Mouse (Mus musculus) cerebellum, adult 18-20 months (tissue): ENCODE measurements around the gene Cntn5.
A peak's percentile ranks its signal among the peaks of the same experiment; 100 is the strongest.

ENCODE experiments used
- DNase-seq, 2 experiments: peaks; one replicate each; pipeline ENCODE4 v3.0.0; 2021

The Cntn5 gene

GRCm38 (mm10) chr9:10904616-10905363 is at the start of gene Cntn5:
TSS of gene Cntn5 (minus strand) at chr9:10904775.
- DNase-seq, result peak; percentile 18 to 39

GRCm38 (mm10) chr9:10950470-10950869 is 45.9 kb upstream of the Cntn5 start:
- DNase-seq, result no peak

DNA sequence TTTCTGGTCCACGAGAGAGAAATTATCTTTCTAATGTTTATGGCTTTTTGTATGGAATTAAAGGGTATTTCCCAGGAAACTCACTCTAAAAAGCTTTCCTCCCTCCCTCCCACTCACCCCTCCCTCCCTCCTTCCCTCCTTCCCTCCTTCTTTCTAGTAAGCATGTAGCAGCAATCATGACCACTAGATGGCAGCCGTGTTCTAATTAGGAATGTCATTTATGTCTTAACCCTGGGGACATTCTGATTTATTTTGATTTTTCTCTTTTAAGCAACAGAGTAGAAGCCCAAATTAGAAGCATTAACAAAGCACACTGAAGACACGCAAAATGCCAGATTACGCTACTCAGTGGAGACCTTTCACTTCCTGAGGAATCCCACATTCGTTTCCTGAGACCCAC is 5.0 kb upstream of the Cntn5 start:
- peak; percentile 62 to 72 for DNase-seq

DNA sequence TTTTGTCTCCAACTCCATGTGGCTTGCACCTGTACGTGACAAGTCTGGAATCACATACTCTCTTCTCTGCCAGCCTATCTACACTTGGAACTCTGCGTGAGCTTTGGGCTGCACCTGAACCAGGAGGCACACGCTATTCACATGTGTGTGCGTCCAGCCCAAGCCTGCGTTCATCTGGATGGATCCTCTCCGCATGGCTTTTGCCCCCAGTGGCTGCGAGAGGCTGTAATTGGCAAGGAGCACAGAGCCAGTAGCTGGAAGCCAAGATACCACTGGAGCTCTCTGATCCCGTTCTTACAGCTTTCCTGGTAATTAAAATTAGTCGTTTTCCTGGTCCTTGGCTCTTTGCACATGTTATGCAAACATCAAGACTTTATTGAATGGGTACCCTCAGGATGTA is 1.1 kb upstream of the Cntn5 start:
- DNase-seq, result no peak

DNA sequence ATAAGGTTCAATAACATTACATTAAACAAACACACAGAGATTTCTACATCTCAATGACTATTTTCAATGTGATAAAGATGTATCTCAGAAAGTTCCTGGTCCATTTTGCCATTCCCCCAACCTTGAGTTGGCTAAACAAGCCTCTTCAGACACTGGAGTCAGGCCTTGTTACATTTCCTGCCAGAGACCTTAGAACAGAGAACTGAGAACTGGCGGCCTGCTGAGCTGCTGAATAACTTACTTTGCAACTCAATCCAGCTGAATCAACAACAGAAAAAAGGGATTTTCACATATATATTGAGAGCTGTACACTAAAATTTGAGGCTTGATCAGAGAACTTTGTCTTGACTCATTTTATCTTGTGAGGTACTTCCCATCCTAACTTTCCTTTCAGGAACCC is 24.8 kb downstream of the Cntn5 start:
- no peak for DNase-seq

- no peak for DNase-seq
Observed at GRCm38 (mm10) chr9:10873881-10874280, 30.7 kb downstream of the Cntn5 start.

DNA sequence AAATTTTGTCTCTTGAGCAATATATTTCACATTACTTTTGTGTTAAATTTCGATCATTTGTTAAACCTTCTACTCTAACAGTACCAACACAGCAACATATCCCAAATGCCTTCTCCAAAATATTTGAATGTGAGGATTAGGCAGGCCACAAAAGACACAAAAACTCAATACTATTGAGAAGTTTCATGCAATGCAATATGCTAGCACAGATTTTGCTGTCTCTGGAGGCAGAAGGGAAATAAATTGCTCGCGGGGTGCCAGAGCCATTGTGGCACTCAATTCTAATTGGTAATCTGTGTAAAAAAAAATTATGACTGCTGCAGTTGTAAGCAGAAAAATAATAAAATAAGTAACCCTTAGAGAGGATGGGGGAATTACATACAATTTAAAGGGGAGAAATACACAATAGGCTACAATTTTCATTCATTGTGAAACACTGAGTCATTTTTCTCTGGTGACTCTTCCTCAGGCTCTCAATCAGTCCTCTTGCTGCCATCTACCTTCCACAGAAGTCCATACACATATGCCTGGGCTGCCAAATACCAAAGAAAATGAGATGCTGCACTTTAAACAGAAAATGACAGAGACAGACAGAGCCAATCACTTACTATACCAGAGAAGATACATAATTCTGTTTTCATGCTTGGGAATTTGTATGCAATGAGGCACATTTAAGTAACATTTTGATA is 48.2 kb downstream of the Cntn5 start:
- DNase-seq, result no peak

GRCm38 (mm10) chr9:10816711-10817110 is 87.9 kb downstream of the Cntn5 start:
- DNase-seq, result no peak

- no peak for DNase-seq
Observed at GRCm38 (mm10) chr9:10797158-10797557, 107.4 kb downstream of the Cntn5 start.

- no peak for DNase-seq
Observed at GRCm38 (mm10) chr9:10795102-10795501, 109.5 kb downstream of the Cntn5 start.

- DNase-seq, result no peak
Observed at GRCm38 (mm10) chr9:10731878-10732277, 172.7 kb downstream of the Cntn5 start.

DNA sequence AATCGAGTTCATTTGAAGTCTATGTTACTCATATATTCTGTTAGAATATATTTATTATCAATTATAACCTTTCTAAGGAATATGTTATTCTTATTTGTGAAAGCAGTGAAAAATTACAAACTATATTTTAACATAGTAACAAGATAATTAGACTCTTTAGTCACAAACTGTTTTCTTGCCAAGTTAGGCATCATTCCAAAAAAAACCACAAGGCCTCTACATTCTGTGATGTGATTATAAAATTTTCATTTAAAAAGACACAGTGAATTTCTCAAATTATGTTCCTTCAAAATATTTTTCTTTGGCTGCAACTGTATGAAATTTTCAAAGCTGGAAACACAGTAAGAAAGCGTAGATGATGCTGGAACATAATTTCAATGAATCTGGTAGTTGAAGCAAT is 180.4 kb downstream of the Cntn5 start:
- no peak for DNase-seq

GRCm38 (mm10) chr9:10722121-10722520 is 182.5 kb downstream of the Cntn5 start:
- DNase-seq, result no peak

GRCm38 (mm10) chr9:10718986-10719385 is 185.6 kb downstream of the Cntn5 start:
- DNase-seq, result no peak

DNA sequence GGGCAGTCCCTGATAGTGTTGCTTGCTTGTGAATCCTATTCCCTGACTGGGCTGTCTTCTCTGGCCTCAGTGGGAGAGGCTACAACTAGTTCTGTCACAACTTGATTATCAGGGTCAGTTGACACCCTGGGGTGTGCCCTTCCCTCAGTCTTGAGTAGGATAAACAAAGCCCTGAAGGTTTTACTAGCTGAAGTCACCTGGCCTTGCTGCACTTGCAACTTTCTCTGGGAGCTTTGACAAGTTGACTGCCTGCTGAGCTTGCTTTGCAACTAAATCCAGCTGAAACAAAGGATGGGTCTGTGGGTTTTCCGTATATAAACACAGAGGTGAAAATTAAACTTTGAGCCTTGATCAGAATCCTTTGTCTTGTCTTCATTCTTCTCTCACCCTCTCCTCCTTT is 190.9 kb downstream of the Cntn5 start:
- DNase-seq, result no peak

DNA sequence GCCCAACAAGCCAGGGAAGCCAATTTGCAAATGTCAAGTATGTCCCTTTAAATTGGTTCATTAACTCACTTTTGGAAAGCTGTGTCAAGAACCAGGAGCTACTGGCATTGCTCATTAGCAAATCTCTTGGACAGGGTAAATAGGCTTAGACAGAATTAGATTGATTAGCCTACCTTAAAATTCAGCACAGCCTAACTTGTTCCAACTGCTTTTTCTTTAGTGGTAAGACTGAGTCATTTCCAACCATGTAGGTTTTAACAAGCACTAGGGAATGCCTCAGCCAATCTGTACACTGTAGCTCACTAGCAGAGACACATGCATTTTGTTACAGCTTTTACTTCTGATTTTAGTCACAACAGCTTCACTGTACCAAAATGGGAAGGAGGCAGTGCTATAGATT is 222.9 kb downstream of the Cntn5 start:
- DNase-seq, result no peak

DNA sequence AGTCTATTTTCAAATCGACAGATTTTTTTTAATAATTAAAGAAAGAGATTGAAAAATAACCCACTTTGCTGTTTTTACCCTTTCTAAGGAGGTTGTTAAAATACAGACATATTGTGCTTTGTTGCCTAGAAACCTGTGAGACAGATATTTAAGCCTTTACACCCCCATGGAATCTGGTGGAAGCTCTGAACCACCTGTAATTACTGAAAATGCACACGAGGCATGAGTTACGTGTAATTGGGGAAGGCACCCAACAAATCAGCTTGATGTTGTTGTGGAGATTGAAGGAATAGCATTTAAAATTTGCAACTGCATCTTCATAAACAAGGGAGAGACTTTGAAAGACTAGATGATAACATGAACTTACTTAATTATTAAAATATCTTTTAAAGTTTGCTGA is 223.4 kb downstream of the Cntn5 start:
- DNase-seq, result no peak

DNA sequence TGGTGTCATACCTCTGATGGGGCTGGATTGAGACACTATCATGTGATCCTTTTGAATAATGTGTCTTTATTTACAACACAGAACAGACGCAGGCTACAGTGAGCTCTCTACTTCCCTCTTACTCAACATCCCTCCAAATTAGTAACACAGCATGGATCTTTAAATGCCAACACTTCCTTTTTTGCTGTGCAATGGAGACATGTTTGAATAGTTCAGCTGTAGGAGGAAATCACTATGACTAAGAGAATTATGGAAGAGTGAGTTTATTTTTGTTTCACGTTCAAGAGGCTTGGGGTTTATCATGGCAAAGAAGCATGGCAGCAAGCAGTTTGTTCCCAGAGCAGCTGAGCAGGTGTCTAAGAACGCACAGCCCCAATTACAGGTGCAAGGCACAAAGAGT is 235.9 kb downstream of the Cntn5 start:
- no peak for DNase-seq

DNA sequence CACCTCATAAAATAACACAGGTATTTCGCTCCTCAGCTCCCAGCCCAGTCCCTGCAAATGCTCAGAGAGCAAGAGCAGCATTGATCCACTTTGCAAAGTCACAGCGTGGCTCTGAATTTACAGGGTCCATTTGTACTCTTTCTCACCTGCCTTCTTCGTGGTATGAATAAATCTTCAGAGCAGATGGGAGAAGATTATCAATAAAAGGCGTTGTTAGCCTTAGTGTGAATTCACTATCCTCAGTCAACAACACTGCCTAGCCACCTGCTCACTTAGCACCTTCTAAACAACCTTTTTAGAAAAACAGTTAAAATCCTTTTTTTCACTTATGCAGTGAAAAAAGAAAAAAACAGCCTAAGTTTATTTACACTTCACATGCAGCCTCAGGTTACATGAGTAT is 237.1 kb downstream of the Cntn5 start:
- DNase-seq, result no peak

DNA sequence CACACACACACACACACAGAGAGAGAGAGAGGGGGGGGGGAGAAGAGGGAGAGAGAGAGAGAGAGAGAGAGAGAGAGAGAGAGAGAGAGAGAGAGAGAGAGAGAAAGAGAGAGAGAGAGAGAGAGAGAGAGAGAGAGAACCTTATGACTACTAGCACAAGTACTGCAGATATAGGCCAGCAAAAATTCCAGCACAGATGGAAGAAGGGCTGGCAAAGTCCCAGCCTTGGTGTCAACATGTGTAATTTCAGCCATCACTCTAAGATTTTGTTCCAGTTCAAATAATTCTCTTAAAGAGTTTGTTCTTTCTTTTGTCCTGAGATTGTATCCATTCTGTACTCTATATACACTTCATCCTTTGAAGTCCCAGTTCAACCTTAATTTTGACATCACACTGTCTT is 238.8 kb downstream of the Cntn5 start:
- peak; percentile 6 to 23 for DNase-seq

DNA sequence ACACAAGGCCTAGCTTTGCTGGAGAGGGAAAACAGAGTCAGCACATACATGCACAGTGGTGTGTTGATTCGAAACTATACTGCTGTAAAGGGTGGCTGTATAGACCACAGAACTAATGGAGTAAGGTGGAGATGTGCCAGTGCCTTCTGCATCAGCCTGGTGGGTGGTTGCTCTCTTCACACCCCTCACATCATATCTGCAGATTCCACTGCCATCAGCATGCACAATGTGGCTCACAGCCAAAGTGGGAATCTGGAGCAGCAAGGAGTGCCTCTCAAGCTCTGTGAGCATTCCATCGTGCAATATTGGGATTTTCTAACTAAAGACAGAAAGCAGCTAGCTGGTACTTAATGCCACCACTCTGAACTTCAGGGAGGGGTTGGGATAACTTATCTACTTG is 241.5 kb downstream of the Cntn5 start:
- peak; percentile 5 to 14 for DNase-seq

DNA sequence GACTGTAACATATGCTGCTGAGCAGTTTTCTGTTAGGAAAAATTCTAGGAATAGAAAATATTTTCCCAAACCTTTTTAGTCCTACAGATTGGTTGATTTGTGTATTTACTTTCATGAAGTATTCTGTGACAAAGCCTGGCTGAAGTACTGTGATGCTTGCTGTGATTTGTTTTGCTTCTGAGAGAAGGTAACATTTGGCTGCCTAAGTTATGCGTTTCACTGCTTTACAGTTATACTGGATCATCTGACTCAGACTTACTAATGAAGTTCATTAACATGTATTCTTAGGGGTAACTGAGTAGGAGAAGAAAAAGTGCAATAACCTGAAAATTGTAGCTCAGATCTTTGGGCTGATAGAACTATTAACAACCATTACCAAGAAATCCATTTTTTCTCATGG is 245.1 kb downstream of the Cntn5 start:
- no peak for DNase-seq

DNA sequence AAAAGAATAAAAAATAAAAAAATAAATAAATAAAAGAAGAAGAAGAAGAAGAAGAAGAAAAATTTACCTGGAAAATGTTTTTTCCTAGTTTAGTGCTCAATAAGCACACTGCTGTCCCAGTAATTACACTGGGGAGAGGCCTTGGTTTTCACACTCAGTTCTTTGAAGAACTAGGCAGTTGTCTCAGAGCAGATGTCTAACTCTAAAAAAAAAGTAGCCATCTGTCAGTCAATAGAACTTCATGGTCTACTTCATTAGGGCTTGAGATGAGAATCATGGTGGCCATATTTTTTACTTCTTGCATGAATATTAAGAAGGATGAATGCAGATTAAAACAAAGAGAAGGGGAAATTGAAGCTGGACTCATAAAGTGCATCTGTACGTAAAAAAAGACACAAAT is 246.5 kb downstream of the Cntn5 start:
- no peak for DNase-seq

DNA sequence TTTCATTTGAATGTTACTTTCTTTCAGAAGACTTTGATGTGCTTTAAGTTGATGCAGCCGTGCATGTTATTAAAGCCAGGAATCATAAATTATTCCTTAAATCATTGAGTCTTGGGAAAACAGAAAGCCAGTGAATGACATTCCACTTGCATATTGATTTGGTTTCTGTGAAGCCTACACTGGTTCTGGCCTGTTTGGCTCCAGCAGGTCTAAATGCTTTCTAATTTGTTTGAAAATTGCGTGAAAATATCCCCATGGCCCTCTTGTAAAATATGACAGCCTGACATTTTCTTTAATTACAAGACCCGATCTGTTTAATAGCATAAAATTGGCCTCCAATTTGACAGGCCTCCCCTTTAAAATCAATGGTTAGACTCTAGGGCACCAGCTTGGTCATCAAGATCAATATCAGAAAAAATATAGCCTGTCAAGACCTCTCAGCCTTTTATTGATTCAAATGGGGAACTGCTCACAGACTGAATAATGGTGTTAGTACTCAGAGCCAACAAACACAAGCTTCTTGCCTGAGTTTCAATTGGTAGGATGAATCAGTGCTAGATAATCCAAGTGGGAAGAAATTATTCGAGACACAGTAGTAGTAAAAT is 247.3 kb downstream of the Cntn5 start:
- DNase-seq, result no peak
